Mouse (Mus musculus) gastrocnemius, postnatal 10 days (tissue): ENCODE measurements around the gene Mfsd4b5. TPM values are rescaled to one million over a fixed set of nuclear protein-coding genes. Genes with fewer than 3 reads are reported as not detected.
"Not testable (repeated sequence)": the region's sequence is repeated elsewhere in the genome, so short reads cannot be mapped to it uniquely, and the experiment has no call there.

Source experiments
- DNase-seq: peaks from one replicate; pipeline ENCODE4 v3.0.0; 2021; ENCODE audit warnings: mixed read lengths
- total RNA-seq, 2 experiments: library from RNA; stranded (reverse); gene quantifications; 2 replicates each; pipeline ENCODE4 v1.2.3; 2021

Gene Mfsd4b5
- total RNA-seq, 2 experiments from 2014 or later = 0.52 TPM

GRCm38 (mm10) chr10:39961906-39962305 lies 24.5 kb downstream of the Mfsd4b5 start:
- no peak for DNase-seq

- no peak for DNase-seq
These were observed 26.0 kb downstream of the Mfsd4b5 start for GRCm38 (mm10) chr10:39960441-39960822.

- DNase-seq = peak; percentile 91
These were observed 26.5 kb downstream of the Mfsd4b5 start, which contains the start of gene Mfsd4b3 for GRCm38 (mm10) chr10:39959761-39960440. Gene Mfsd4b3 (minus strand): TSS chr10:39960153.

GRCm38 (mm10) chr10:39958266-39958665 lies 28.2 kb downstream of the Mfsd4b5 start:
- DNase-seq = no peak

GRCm38 (mm10) chr10:39956340-39956878 lies 30.0 kb downstream of the Mfsd4b5 start:
- no peak for DNase-seq

GRCm38 (mm10) chr10:39955163-39955562 lies 31.3 kb downstream of the Mfsd4b5 start:
- no peak for DNase-seq

GRCm38 (mm10) chr10:39949377-39949954 lies 37.0 kb downstream of the Mfsd4b5 start:
- no peak for DNase-seq

GRCm38 (mm10) chr10:39947195-39947594 lies 39.3 kb downstream of the Mfsd4b5 start:
- not testable (repeated sequence) for DNase-seq

GRCm38 (mm10) chr10:39936553-39936952 lies 49.9 kb downstream of the Mfsd4b5 start:
- DNase-seq = no peak

- DNase-seq = peak; percentile 38
These were observed 59.8 kb downstream of the Mfsd4b5 start, which contains the start of gene Mfsd4b2 for GRCm38 (mm10) chr10:39926616-39927139. Gene Mfsd4b2 (minus strand): TSS chr10:39926923.

- DNase-seq = not testable (repeated sequence)
These were observed 61.9 kb downstream of the Mfsd4b5 start for GRCm38 (mm10) chr10:39924556-39924955.

- no peak for DNase-seq
These were observed 73.8 kb downstream of the Mfsd4b5 start for GRCm38 (mm10) chr10:39912616-39913015.

- no peak for DNase-seq
These were observed 77.5 kb downstream of the Mfsd4b5 start for GRCm38 (mm10) chr10:39908768-39909441.

Other genes starting within 250 kb of the Mfsd4b5 start
- 1 to 10 TPM; 3.0 to 3.1 TPM for gene Mfsd4b4, start 87.4 kb downstream of the Mfsd4b5 start, total RNA-seq
- under 1 TPM; 0.29 to 0.40 TPM for gene Mfsd4b2, start 59.7 kb downstream of the Mfsd4b5 start, total RNA-seq
- gene Mfsd4b3, start 26.5 kb downstream of the Mfsd4b5 start, total RNA-seq = 1 to 10 TPM; 2.1 to 2.4 TPM
- gene Mfsd4b1, start 38.6 kb upstream of the Mfsd4b5 start, total RNA-seq = under 1 TPM; 0.40 to 0.65 TPM
- gene Slc16a10, start 155.6 kb upstream of the Mfsd4b5 start, total RNA-seq = 10 to 100 TPM; 27.7 to 28.0 TPM